Mouse (Mus musculus): ENCODE data around the gene Vmn1r128.
"Not testable (repeated sequence)": the region's sequence is repeated elsewhere in the genome, so short reads cannot be mapped to it uniquely, and the experiment has no call there.

The Vmn1r128 gene

GRCm38 (mm10) chr7:21349073-21349472, at the start of gene Vmn1r128:
Gene Vmn1r128 (plus strand): TSS chr7:21349373.
- in situ Hi-C loops (cut with MboI, MseI), result loop anchor here (25.0 kb wide), 1 partner anchor 463 kb away; no protein-coding TSS in a partner anchor

GRCm38 (mm10) chr7:21301367-21301766, 47.8 kb upstream of the Vmn1r128 start, which contains the start of gene Vmn1r126:
Gene Vmn1r126 (minus strand): TSS chr7:21301467.
- in situ Hi-C loops (cut with MboI, MseI), result not testable (repeated sequence)

- in situ Hi-C loops (cut with MboI, MseI), result not testable (repeated sequence)
Observed at GRCm38 (mm10) chr7:21319761-21320160, 29.4 kb upstream of the Vmn1r128 start, which contains the start of gene Vmn1r127. Gene Vmn1r127 (minus strand): TSS chr7:21319861.

- in situ Hi-C loops (cut with MboI, MseI), result not testable (repeated sequence)
Observed at GRCm38 (mm10) chr7:21361191-21361590, 12.0 kb downstream of the Vmn1r128 start, which contains the start of gene Vmn1r129. Gene Vmn1r129 (minus strand): TSS chr7:21361291.
